Mouse (Mus musculus) CD4-positive, CD25-positive, alpha-beta regulatory T cell, adult 2 months (primary cell): Measurements from ENCODE around the gene Drg1.
"Not testable (repeated sequence)": the region's sequence is repeated elsewhere in the genome, so short reads cannot be mapped to it uniquely, and the experiment has no call there.

Experiments used
- DNase-seq: peaks from one replicate; pipeline ENCODE4 v3.0.0-alpha.2; 2012; ENCODE audit warnings: low read depth, low spot score

Drg1 gene

GRCm38 (mm10) chr11:3212526-3212925, 53.7 kb downstream of the Drg1 start:
- no peak for DNase-seq

GRCm38 (mm10) chr11:3206783-3207182, 59.4 kb downstream of the Drg1 start:
- DNase-seq = no peak

DNA sequence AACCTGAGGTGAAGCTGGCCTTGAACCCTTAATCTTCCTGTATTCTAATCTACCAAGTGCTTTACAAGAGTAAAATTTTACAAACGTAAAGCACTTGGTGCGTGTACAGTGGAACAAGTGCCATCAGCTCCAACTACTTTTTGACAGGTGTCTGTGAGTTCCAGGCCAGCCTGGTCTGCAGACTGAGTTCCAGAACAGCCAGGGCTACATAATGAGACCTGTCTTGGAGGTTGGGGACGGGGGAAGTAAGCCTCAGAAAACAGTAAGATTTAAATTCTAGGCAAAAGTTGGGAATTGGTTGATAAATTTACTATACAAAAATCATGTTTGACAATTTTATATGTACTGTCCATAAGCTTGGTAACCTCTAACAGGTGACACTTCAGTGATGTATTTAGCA, 61.0 kb downstream of the Drg1 start:
- DNase-seq = no peak

DNA sequence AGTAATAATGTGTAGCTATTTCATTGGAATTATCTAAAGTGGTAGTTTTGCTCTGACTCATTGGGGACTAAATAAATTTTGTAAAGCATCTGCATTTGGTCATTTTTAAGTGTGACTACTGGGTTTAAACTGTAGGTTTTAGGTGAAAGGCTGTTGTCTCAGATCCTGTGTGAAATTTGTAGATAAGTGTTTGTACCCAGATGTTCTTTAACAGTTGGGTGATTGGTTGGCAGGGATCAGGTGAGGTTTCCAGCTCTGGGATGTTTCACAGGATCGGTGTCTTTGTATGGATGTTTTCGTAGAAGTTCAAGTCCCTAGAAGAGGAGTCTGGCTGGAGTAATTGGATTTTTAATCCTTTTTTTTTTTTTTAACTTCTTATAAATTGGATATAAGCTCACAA, 62.4 kb downstream of the Drg1 start:
- no peak for DNase-seq

DNA sequence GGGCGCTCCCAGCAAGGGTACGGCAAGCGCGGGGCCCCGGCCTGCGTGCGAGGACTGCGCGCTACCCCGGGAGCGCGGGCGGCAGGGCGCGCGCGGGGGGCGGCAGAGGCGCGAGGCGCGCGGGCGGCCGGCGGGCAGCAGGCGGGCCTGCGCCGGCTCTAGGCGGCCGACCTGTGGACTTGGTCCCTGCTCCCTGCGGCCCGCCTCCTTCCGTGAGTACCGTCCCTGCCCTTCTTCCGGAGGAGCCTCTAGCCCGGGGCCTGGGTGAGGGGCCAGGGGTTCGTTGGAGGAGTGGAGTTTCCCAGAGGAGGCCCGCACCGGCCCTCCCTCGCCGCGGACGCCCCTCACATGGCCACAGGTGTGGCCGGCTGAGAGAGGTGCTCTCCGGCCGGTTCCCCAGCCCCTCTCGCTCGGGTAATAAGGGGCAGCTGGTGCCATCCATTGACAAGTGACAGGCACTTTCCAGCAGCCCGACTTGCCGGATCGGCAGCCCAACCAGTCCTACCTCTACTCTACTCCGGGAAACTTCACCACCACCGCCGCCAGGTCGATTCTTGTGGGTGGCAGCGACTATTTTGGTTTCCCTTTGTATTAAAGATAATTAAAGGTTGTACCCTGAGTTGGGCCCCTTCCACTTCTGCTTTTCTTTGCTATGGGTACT, 63.3 kb downstream of the Drg1 start:
- DNase-seq = peak; percentile 69

DNA sequence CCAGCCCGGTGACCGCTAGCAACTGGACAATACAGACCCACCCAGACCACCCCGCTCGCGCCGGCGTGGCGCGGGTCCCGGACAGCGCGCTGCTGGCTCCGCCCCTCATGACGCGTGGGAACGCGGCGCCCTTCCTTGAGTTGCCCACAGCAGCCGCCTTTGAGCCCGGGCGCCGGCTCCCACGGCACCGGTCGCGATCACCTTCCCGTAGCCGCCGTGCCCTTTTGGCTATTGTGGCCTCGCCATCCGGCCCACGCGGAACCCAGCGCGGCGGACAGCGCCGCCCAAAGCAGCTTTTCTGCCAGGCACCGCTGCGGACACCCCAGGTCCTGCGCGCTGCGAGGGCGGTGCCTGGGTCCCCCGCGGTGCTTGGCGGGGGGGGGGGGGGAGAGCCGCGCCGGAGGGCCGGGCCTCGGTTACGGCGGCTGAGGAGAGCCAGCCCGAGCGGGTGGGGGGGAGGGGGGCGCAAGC, 63.9 kb downstream of the Drg1 start, which contains the start of gene Eif4enif1:
Gene Eif4enif1 (plus strand): TSS at position 162 of the 471 bp plus-strand sequence.
- peak; percentile 92 for DNase-seq

GRCm38 (mm10) chr11:3201326-3202230, 64.6 kb downstream of the Drg1 start:
- DNase-seq = no peak

- not testable (repeated sequence) for DNase-seq
Measured at GRCm38 (mm10) chr11:3200636-3201035, 65.6 kb downstream of the Drg1 start.

- DNase-seq = no peak
Measured at GRCm38 (mm10) chr11:3193363-3193762, 72.9 kb downstream of the Drg1 start, which contains the start of gene Sfi1. Sfi1 (minus strand) TSS chr11:3193463.

DNA sequence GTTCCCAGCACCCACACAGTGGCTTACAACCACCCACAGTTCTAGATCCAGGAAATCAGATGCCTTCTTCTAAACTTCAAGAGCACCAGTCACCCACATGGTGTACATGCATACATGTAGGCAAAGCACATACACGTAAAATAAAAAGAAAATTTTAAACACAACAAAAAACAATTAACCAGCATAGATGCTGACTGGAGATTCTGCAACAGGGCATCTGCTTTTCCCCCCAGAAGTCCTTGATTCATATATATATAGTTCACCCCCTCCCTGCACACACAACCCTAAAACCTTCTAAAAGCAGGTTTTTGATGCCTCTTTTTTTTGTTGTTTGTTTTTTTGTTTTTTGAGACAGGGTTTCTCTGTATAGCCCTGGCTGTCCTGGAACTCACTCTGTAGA, 83.5 kb downstream of the Drg1 start:
- not testable (repeated sequence) for DNase-seq

- DNase-seq = not testable (repeated sequence)
Measured at GRCm38 (mm10) chr11:3181971-3182370, 84.2 kb downstream of the Drg1 start.

GRCm38 (mm10) chr11:3181250-3181649, 85.0 kb downstream of the Drg1 start:
- peak; percentile 53 for DNase-seq

- DNase-seq = not testable (repeated sequence)
Measured at GRCm38 (mm10) chr11:3180510-3181160, 85.6 kb downstream of the Drg1 start.

DNA sequence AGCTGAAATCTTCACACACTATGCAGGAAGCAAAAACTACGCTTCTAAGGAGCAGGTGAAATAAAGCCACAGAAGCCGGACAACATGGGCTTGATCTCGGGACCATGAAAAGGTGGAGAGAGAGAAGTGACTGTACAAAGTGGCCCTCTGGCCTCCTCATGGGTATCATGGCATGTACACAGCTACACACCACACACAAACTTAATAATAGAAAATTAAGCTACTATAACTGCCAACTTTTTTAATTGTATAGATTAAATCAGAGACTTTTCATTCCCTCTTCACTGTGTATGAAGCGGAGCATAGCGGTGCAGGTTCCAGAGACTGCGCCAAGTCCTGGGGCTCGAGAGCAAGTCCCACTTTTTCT, 86.5 kb downstream of the Drg1 start:
- DNase-seq = not testable (repeated sequence)

GRCm38 (mm10) chr11:3178968-3179725, 87.1 kb downstream of the Drg1 start:
- peak; percentile 17 for DNase-seq

GRCm38 (mm10) chr11:3173425-3174318, 92.5 kb downstream of the Drg1 start:
- DNase-seq = peak; percentile 26

DNA sequence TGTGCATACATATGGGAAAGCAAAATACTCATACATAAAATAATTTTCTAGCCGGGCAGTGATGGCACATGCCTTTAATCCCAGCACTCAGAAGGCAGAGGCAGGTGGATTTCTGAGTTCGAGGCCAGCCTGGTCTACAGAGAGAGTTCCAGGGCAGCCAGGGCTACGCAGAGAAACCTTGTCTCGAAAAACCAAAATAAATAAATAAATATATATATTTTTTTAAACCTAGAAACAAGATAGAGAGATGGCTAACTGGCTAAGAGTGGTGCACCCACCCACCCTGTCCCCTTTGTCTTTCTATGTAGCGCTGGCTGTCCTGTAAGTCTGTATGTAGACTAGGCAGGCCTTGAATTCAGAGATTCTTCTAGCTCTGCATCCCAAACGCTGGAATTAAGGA, 93.7 kb downstream of the Drg1 start:
- DNase-seq = not testable (repeated sequence)

GRCm38 (mm10) chr11:3171931-3172330, 94.3 kb downstream of the Drg1 start:
- DNase-seq = not testable (repeated sequence)

- not testable (repeated sequence) for DNase-seq
Measured at GRCm38 (mm10) chr11:3169042-3169441, 97.2 kb downstream of the Drg1 start.

GRCm38 (mm10) chr11:3167571-3168001, 98.6 kb downstream of the Drg1 start:
- DNase-seq = not testable (repeated sequence)
